In genomic region chr9:115870168-115870567, GRCm38 (mm10) we compare ENCODE assay signal across 14 mouse cellular contexts. TPM values are rescaled to one million over a fixed set of nuclear protein-coding genes. Genes with fewer than 3 reads are reported as not detected.
A peak's percentile ranks its signal among the peaks of the same experiment; 100 is the strongest.
DNase-seq lines count a peak whose midpoint lies in the region; ATAC-seq and TF ChIP-seq lines count a peak whose summit lies in the region.
"Had no signal": no experiment of that assay in that cellular context is flagged by ENCODE, and none has a peak within 500 bp of the region (broad histone marks: within the 10 kb centered on the region; RNA-seq: fewer than 3 reads in every experiment).

No protein-coding gene starts in this region.

- intact Hi-C loops in left cerebral cortex, postnatal 10 days (cut with DNase I): no loop called here

- TF ChIP-seq EP300 in stomach, postnatal 0 days (optimal IDR thresholded peaks at IDR 0.05): no peak

- no peak for TF ChIP-seq POLR2A in thymus, adult 2 months (IDR thresholded peaks at IDR 0.05; ENCODE audit: control insufficient read depth, extremely low read depth, insufficient read depth, low read length, poor library complexity)

- no peak overlapping the region for H3K27ac ChIP-seq in thymus, adult 2 months (ENCODE audit: control insufficient read depth, insufficient read depth, low read length)
- no peak overlapping the region for H3K27ac ChIP-seq in stomach, postnatal 0 days (replicated peaks)
- H3K27ac ChIP-seq: limb, embryonic 10.5 days; macrophage had no signal

- DNase-seq in frontal cortex, adult 2 months (ENCODE audit: extremely low spot score in 1 of 2, low spot score in 1 of 2): peak; percentile 4 to 34
- peak; percentile 7 to 10 for DNase-seq in left cerebral cortex, adult 18-20 months (ENCODE audit: low spot score in 2 of 2)
- DNase-seq in left cerebral cortex, postnatal 10 days (ENCODE audit: extremely low spot score in 1 of 2, low spot score in 2 of 2): no peak
- DNase-seq in thymus, postnatal 14 days: peak; percentile 6
- DNase-seq in thymus, adult 2 months: no peak
- DNase-seq in stomach, postnatal 0 days (ENCODE audit: low spot score): no peak
- no peak for DNase-seq in adipocyte (ENCODE audit: low spot score)
- DNase-seq: cerebellum, postnatal 36 days; kidney, adult 11 months had no signal

- H3K9ac ChIP-seq in stomach, postnatal 0 days (ENCODE audit: low read length): no peak overlapping the region

- H3K36me3 ChIP-seq in thymus, adult 2 months (ENCODE audit: control insufficient read depth, insufficient read depth, low read length): no peaks in the 10 kb centered on the region
- H3K36me3 ChIP-seq in stomach, postnatal 0 days (ENCODE audit: control insufficient read depth, insufficient read depth, low read length): no peaks in the 10 kb centered on the region
- H3K36me3 ChIP-seq: limb, embryonic 10.5 days had no signal

- ATAC-seq in frontal cortex, adult (ENCODE audit: low TSS enrichment): no peak; the same call in 1 of the 2 replicates
- no peak for ATAC-seq in stomach, postnatal 0 days (ENCODE audit: low FRiP score, low TSS enrichment)

- H3K4me2 ChIP-seq in stomach, postnatal 0 days (replicated peaks; ENCODE audit: low read depth): no peak overlapping the region

- no peak for TF ChIP-seq CTCF in thymus, adult 2 months (IDR thresholded peaks at IDR 0.05; ENCODE audit: borderline replicate concordance, control insufficient read depth, extremely low read depth, insufficient read depth, low read length, poor library complexity)
- TF ChIP-seq CTCF in stomach, postnatal 0 days (IDR thresholded peaks at IDR 0.05; ENCODE audit: low read depth): peak; percentile 65

- H3K4me3 ChIP-seq in thymus, adult 2 months (ENCODE audit: control insufficient read depth, insufficient read depth, low read length): no peak overlapping the region
- no peak overlapping the region for H3K4me3 ChIP-seq in stomach, postnatal 0 days (ENCODE audit: low read depth, low read length)
- H3K4me3 ChIP-seq: limb, embryonic 10.5 days; myocyte had no signal

- H3K4me1 ChIP-seq in thymus, adult 2 months (replicated peaks; ENCODE audit: control insufficient read depth, insufficient read depth, low read length): no peaks in the 10 kb centered on the region
- no peaks in the 10 kb centered on the region for H3K4me1 ChIP-seq in stomach, postnatal 0 days (replicated peaks; ENCODE audit: control insufficient read depth, insufficient read depth)
- H3K4me1 ChIP-seq: limb, embryonic 10.5 days had no signal

- 89% methylated on average over 13 of the region's 13 CpGs for WGBS in thymus, adult 2 months
- 83% methylated on average over 13 of the region's 13 CpGs for WGBS in stomach, postnatal 0 days

- H3K9me3 ChIP-seq in stomach, postnatal 0 days (ENCODE audit: control insufficient read depth, low read length): no peaks in the 10 kb centered on the region
- H3K9me3 ChIP-seq: limb, embryonic 10.5 days had no signal

- no peaks in the 10 kb centered on the region for H3K27me3 ChIP-seq in thymus, adult 2 months (ENCODE audit: control insufficient read depth, insufficient read depth, low read length)
- no peaks in the 10 kb centered on the region for H3K27me3 ChIP-seq in stomach, postnatal 0 days (ENCODE audit: control insufficient read depth, insufficient read depth, low read length)

RNA-seq across cellular contexts. Expression of gene Gadl1, which starts 39.1 kb away (rescaled TPM):
- 0.34 and 0.38 TPM in 2 replicates for polyA plus RNA-seq in frontal cortex, adult 2 months (2012; rRNA removed)
- 1 to 10 TPM in 1 of 2 experiments, under 1 TPM in 1; 0.60 to 1.2 TPM for total RNA-seq in left cerebral cortex, adult 18-20 months (2021)
- under 1 TPM; 0.45 to 0.77 TPM for total RNA-seq in left cerebral cortex, postnatal 10 days (2021)
- polyA plus RNA-seq in thymus, adult 2 months (2012; rRNA removed): 0.05 and 0.11 TPM in 2 replicates
- 0.45 and 0.57 TPM in 2 replicates for polyA plus RNA-seq in stomach, postnatal 0 days (2015; fragmentation: Nextera tagmentation; extraction: Ambion mirVana)
- total RNA-seq: ES-E14 had no signal
- polyA plus RNA-seq: macrophage had no signal

Comparison
In these comparisons a context has a peak if more than half of its experiments do, and no peak if none do; other contexts are left out.
1. DNase-seq: peak in frontal cortex, adult 2 months (2 of 2), left cerebral cortex, adult 18-20 months (2 of 2) and thymus, postnatal 14 days (single experiment); none in left cerebral cortex, postnatal 10 days (0 of 2), thymus, adult 2 months (single experiment), stomach, postnatal 0 days (single experiment) and adipocyte (single experiment).